Mouse (Mus musculus) E14TG2a.4 (cell line): ENCODE measurements around the gene Btbd18.
A peak's percentile ranks its signal among the peaks of the same experiment; 100 is the strongest.

ENCODE experiments used
- H3K27me3 ChIP-seq: 2 replicates; pipeline ENCODE4 v1.6.1; 2014; ENCODE audit warnings: low read length, control low read depth; ENCODE audit not compliant: insufficient read depth
- H3K36me3 ChIP-seq: 2 replicates; pipeline ENCODE4 v1.6.1; 2014; ENCODE audit warnings: low read length, control low read depth; ENCODE audit not compliant: insufficient read depth
- H3K4me1 ChIP-seq: replicated peaks from 2 replicates; pipeline ENCODE4 v1.6.1; 2014; ENCODE audit warnings: low read depth, low read length, control low read depth
- H3K4me3 ChIP-seq: replicated peaks from 2 replicates; pipeline ENCODE4 v1.5.1; 2014; ENCODE audit warnings: mild to moderate bottlenecking, low read length
- H3K9me3 ChIP-seq: 2 replicates; pipeline ENCODE4 v1.6.1; 2014; ENCODE audit warnings: low read length, control low read depth
- CTCF ChIP-seq: conservative IDR thresholded peaks from 2 replicates; pipeline ENCODE4 v1.5.1; 2014; ENCODE audit warnings: low read length
- NANOG ChIP-seq: IDR thresholded peaks from 2 replicates; pipeline ENCODE4 v1.6.1; 2014; ENCODE audit warnings: borderline replicate concordance, low read length, mixed read lengths
- POU5F1 ChIP-seq: IDR thresholded peaks from 2 replicates; pipeline ENCODE4 v1.6.1; 2014; ENCODE audit warnings: low read length, borderline replicate concordance

Gene Btbd18

DNA sequence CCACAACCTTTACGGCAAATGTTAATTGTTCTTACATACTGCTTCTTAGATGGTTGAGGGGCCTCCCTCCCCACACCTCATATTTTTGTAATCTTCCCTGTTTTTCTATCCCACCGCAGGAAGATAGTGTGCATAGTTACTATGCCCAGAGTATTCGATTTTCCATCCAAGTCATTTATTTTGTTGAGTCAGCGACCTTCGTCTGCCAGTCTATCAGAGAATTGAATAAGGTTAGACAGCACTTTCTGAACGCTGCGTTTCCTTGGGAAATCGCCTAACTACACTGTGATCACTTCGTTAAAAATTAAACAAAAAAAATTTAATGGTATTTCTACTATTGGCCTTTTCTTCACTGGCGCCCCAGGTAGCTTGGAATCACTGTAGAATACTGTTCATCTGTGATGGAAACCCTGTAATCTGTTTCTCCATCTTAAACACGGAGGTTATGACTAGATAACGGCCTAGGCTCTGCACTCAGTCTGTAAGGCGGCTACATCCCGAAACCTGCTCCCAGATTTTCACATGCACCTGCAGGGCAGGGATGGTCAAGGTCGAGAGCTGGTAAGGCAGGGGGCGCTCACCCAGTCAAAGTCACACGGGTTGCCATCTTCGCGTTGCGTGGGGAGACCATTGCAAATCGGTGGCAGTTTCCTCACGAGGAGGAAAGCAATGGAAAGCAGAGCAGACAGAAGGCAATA, 18.5 kb downstream of the Btbd18 start:
- Histone ChIP-seq H3K36me3 (peaks cover 62% of the 10 kb centered on the region), H3K4me1 (peaks cover 44% of the 10 kb centered on the region), H3K9me3 (no peaks in the 10 kb centered on the region), H3K4me3 (peak overlapping the region; percentile 89), H3K27me3 (no peaks in the 10 kb centered on the region)
- TF ChIP-seq NANOG (no peak), CTCF (no peak), POU5F1 (no peak)

DNA sequence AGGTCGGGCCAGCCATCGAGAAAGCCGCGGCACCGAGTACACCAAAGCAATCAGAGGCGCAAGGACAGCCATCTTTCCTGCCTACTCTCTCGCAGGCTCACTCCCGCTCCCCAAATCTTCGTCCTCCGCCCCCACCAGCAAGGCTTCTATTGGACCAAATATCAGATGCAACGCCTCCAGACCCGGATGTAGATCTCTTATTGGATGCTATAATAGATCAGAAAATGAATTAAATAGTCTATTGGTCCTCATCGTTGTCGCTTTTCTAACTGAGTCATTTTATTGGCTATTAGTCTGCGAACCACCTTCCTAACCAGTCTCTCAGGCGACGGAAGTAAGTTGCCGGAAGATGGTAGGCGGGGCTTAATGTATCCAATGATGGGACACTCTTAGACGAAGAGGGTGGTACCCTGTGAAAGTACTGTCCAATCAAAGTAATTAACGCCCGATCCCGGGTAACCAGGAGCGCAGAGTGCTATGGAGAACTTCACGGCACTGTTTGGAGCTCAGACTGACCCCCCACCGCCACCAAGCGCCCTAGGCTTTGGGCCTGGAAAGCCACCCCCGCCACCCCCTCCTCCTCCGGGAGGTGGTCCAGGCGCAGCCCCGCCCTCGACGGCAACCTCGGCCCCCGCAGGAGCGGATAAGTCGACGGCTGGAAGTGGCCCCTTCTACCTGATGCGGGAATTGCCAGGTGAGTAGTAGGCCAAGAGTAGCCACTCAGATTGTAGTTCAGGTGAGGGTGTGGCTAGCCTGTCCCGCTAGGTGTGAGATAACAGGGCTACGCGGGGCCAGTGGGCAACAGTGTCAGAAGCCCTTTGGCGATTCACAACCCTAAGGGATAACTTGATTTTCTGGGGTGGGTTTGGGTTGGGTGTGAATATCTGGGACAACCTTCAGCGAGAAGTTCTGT, 19.3 kb downstream of the Btbd18 start, which contains the start of the genes Gm28635 and Med19:
Gm28635 (minus strand) TSS at position 74 of the 913 bp plus-strand sequence.
Med19 (plus strand) TSS at position 435 of the 913 bp plus-strand sequence.
- TF ChIP-seq POU5F1 (no peak), CTCF (no peak), NANOG (no peak)
- H3K36me3 ChIP-seq, result peaks cover 62% of the 10 kb centered on the region
- H3K4me3 ChIP-seq, result peak within 1 kb of the TSS; percentile 98
- H3K4me1 ChIP-seq, result peaks cover 39% of the 10 kb centered on the region
- H3K27me3 ChIP-seq, result no peaks in the 10 kb centered on the region
- no peaks in the 10 kb centered on the region for H3K9me3 ChIP-seq

DNA sequence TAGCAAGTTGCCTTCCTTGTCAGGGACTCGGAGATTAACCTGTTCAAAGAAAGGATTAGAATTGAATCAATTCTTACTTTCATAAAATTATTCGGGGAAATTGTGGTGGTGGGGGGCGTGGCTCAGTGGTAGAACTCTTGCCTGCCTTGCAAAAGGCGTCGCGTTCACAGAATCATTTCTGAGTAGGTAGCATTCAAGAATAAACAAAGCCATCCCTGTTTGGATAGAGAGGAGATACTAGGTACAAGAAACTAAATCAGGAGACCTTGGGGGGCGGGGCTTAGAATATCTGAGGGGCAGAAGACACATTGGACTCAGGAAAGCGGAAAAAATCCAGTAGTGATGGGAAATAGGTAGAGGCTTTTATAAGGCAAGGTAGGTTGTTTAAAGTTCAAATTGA, 20.1 kb downstream of the Btbd18 start, which contains the start of gene Tmx2:
Tmx2 (minus strand) TSS at position 125 of the 400 bp plus-strand sequence.
- no peaks in the 10 kb centered on the region for H3K9me3 ChIP-seq
- peaks cover 62% of the 10 kb centered on the region for H3K36me3 ChIP-seq
- peaks cover 39% of the 10 kb centered on the region for H3K4me1 ChIP-seq
- H3K27me3 ChIP-seq, result no peaks in the 10 kb centered on the region
- peak within 1 kb of the TSS; percentile 98 for H3K4me3 ChIP-seq
- no peak for TF ChIP-seq CTCF
- no peak for TF ChIP-seq POU5F1
- no peak for TF ChIP-seq NANOG

DNA sequence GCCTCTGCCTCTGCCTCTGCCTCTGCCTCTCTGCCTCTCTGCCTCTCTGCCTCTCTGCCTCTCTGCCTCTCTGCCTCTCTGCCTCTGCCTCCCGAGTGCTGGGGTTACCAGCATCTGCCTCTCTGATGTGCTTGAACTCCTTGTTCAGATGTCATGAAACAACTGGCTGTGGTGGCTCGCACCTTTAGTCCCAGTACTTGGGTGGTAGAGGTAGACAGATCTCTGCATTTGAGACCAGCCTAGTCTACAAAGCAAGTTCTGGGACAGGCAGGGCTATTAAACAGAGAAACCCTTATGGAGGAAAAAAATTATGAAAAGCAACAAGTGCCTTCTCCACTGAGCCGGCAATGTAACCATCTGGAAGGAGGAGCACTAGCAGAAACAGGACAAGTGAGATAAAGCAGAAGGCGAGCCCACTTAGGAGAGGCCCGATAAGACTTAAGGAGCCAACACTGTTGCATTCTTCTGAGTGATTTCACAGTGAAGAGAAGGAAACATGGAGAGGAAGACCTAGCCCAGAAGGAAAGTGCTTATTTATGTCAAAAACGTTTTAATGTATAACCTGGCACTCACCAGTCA, 23.8 kb downstream of the Btbd18 start:
- H3K4me1 ChIP-seq, result peaks cover 32% of the 10 kb centered on the region
- no peak overlapping the region for H3K4me3 ChIP-seq
- H3K36me3 ChIP-seq, result peaks cover 69% of the 10 kb centered on the region
- TF ChIP-seq NANOG (no peak), CTCF (no peak), POU5F1 (no peak)
- no peaks in the 10 kb centered on the region for H3K27me3 ChIP-seq
- peaks cover 6% of the 10 kb centered on the region; the same call in 1 of the 2 replicates for H3K9me3 ChIP-seq

DNA sequence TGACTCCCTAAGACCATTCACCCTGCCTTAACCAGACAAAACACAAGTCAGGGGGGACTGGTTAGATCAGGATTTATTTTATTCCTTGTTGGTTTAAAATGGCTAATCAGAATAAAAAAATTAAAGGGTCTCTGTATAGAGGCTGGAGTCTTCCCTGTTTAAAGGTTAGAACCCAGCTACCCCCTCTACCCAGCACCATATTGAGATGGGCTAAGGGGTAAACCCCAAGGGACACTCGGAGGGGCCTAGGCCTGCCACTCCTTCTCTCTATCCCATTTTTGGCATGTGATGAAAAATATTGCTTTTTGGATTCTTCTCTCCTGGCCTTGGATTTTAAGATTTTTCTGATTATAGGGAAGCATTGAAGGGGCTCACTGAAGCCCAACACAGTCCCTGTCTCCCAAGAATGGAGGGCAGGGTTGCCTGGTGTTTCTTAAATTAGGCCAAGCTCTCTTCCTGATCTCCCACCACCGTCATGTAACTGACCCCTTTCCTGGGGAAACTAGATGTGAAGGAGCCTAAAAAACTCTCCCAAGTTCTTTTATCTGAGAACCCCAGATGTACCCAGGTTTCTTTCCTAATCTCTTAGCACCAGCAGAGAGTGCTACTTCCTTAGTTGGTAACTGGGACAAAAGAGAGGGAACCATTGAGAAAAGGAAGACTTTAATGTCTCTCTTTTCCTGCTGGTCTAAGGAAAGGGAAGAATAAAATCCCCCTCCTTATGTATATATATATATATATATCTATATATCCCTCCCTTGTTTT, 29.4 kb downstream of the Btbd18 start:
- Histone ChIP-seq H3K9me3 (peaks cover 6% of the 10 kb centered on the region; the same call in 1 of the 2 replicates), H3K4me1 (peaks cover 26% of the 10 kb centered on the region)
- no peak for TF ChIP-seq CTCF
- TF ChIP-seq POU5F1, result no peak

DNA sequence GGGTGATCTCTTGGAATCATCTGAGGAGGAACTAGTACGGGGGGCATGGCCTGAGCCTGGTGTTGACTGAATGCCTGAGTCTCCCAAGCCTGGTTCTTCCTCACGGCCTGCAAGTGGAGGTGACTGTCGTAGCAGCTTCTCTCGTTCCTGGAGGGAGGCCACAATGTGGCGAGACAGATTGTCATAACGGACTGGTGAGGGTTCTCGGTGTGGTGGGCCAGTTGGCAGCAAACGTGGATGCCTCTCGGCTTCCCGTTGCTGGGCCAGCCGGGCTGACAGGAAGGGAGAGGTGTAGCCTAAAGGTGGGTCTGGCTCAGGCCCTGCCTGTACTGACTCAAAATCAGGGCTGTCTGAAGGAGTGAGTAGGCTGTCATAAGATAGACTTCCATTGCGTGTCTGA, 31.2 kb downstream of the Btbd18 start:
- H3K4me3 ChIP-seq, result no peak overlapping the region
- H3K36me3 ChIP-seq, result peaks cover 96% of the 10 kb centered on the region
- H3K9me3 ChIP-seq, result no peaks in the 10 kb centered on the region
- TF ChIP-seq POU5F1, result no peak
- H3K27me3 ChIP-seq, result no peaks in the 10 kb centered on the region
- peaks cover 19% of the 10 kb centered on the region for H3K4me1 ChIP-seq

More for the DNA sequence above, 29.4 kb downstream of the Btbd18 start:
- Histone ChIP-seq H3K36me3 (peaks cover 97% of the 10 kb centered on the region), H3K27me3 (no peaks in the 10 kb centered on the region), H3K4me3 (no peak overlapping the region)

DNA sequence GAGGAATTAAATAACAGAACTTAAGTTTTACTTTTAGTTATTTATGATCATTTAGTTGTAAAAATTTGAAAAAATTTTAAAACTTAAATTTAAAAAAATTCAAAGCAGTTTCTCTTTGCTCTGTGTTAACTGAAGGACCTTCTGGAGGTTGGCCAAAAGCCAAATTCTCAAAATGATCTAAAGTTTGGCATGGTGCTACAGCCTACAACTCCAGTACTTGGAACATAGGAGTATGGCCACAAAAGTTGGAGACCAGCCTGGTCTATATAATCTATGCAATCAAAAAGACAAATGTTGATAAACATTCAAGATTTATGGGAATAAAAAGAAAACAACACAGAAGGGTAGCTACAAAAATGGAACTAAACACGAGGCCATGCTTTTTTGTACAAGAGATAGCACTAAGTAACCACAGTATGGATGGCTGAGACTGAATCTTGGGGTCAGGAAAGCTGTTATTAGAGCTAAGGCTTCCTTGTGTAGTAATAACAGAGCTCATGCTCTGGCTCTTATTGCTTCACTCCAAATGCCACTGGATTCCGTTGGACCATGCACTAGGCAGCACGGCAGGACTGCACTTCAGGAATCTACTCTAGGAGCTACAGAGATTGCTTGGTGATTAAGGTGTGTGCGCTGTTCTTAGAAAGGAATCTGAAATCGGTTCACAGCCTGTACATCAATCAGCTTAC, 36.3 kb downstream of the Btbd18 start:
- Histone ChIP-seq H3K36me3 (peaks cover 78% of the 10 kb centered on the region), H3K27me3 (no peaks in the 10 kb centered on the region), H3K4me3 (no peak overlapping the region), H3K4me1 (peaks cover 11% of the 10 kb centered on the region), H3K9me3 (no peaks in the 10 kb centered on the region)
- TF ChIP-seq NANOG, result no peak

DNA sequence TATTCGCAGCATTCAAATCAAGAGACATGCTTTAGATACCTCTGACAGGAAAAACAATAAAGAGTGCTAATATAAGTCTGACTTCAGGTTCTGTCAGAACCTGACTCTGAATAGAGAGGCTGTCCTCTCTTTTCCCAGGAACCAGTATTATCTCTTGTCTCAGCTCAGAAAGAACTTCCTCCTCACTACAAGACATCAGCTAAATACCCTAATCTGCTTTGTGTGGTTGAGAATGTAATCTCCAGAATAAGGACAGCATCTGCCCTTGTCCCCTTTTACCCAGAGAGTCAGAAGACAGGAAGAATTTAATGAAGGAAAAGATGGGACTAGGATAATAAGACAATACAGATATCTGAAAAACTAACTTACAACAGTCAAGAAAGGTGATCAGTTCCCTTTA, 44.6 kb downstream of the Btbd18 start:
- peaks cover 84% of the 10 kb centered on the region for H3K36me3 ChIP-seq
- TF ChIP-seq NANOG (no peak), CTCF (no peak), POU5F1 (no peak)
- no peaks in the 10 kb centered on the region for H3K27me3 ChIP-seq
- H3K4me1 ChIP-seq, result peaks cover 36% of the 10 kb centered on the region
- H3K9me3 ChIP-seq, result no peaks in the 10 kb centered on the region
- no peak overlapping the region for H3K4me3 ChIP-seq
